Mouse (Mus musculus) heart, postnatal 4 days (tissue): ENCODE data around the gene Olfr543. TPM values are rescaled to one million over a fixed set of nuclear protein-coding genes. Genes with fewer than 3 reads are reported as not detected.

Experiments used
- DNase-seq: peaks from one replicate; pipeline ENCODE4 v3.0.0; 2021
- total RNA-seq, 2 experiments: library from RNA; stranded (reverse); gene quantifications; 2 replicates each; pipeline ENCODE4 v1.2.3; 2021

Gene Olfr543
- total RNA-seq, 2 experiments from 2014 or later: not detected

DNA sequence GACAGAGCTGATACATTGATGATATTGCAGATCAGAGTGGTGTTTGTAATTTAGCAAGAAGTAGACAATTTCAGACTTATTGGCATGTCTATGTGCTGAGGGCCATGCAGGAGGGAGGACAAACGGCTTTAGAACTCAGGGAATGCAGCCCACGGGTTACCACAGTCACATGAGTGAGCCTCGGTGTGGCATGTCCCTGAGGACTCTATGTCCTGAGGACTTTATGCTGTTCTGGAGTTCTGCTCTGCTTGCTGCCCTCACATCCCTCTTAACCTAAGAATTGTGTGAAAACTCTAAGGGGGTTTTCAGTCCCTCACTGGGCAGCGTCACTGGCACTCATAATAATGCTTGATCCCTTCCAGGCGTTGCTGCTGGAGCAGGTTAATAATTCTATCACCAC, 8.8 kb downstream of the Olfr543 start:
- DNase-seq: no peak

DNA sequence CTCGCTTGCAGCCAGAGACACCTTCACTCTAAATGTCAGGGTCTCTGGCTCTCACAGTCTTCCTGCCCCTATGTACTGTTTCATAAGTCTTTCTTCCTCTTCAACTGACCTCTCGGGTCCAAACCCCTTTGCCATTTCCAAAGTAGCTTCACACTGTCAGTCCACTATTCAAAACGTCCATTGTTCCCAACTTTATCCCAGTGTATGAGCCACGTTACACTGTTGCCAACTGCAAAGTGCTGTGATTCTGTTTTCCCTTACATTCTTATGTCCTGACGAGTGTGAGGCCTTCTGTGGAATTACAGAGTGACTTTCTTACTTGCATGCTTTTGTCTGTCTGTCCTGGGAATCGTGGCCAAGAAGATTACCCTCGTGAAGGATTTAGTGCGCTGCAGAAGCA, 13.9 kb downstream of the Olfr543 start:
- no peak for DNase-seq

DNA sequence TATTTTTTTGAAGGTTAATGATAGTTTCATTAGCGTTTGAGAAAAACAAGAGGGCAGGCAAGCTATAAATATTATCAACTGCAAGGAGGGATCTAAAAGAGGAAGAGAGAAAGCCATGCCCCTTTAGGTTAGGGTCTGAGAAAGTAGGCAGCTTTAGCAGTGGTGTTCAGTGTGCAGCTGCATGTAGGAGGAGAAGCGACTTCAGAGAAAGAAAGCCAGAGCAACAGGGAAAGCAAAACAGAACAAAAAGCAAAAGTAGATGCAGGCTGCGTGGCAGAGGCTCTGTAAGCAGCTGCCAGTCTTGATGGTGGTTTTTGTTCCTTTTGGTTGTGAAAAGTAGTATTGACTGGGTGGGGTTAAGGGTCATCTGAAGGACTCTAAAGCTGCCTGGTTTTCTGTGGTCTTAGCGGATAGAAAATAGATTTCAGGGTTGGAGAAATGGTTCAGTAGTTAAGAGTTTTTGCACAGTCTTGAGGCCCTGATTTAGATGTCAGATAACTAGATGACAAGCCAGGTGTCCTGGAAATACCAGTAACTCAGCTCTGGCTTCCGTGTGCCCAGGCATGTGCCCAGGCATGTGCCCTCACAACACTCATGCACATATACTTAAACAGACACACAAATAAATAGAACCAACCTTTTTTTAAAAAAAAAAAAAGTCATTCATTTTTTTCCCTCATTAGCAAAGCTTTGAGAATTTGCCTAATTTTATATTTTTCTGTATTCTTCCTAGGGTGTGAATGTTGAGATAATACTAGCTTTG, 22.7 kb downstream of the Olfr543 start:
- no peak for DNase-seq

DNA sequence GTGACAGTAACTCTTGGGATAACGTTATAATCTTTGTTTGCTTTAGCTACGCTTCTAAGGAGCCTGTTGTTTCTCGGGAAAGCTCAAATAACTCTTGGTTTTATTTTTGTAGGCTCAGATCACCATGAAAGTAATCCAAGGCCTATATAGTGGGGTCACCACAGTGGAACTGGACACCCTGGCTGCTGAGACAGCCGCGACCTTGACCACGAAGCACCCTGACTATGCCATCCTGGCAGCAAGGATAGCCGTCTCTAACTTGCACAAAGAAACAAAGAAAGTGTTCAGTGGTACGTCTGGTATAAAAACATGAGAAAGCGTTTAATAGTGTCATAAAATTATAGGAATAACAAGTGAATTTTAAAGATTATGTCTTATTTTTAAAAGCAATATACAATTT, 35.0 kb downstream of the Olfr543 start:
- DNase-seq: no peak

DNA sequence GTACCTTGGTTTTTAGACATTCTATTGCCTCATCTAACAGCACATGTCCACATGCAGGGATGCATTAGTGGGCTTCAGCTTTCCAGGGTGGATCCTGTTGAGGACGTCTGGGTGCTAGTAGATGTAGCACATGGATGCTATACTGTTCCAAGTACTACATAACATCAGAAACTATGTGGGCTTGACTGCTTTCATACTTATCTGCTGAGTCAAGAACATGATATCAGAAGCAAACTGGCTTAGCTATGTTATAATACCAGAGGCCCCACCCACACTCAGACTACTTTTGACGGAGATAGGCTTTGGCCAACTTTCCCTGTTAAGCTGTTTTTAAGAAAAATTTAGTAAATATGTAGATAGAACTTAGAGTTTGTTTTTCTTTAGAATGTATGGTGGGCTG, 37.2 kb downstream of the Olfr543 start:
- DNase-seq: no peak

DNA sequence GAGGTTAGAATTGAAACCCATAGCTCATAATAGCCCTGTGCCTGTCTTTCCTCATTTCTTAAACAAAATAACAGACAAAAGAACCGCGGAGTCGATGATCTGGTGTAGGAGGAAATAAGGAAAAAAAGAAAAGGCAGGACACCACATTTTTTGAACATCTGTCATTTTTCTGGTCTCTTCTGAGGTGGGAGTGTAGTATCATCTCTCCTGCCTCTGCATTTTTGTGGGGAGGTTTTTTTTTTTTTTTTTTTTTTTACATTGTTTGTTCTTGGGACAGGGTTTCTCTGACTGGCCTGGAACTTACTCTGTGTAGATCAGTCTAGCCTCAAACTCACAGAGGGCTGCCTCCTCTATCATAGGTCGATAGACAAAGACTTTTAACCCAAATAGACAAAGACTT, 39.0 kb downstream of the Olfr543 start:
- DNase-seq: no peak

- DNase-seq: peak; percentile 94
Measured at GRCm38 (mm10) chr7:102441657-102442391, 39.7 kb downstream of the Olfr543 start, which contains the start of gene Rrm1. Gene Rrm1 (plus strand): TSS chr7:102441695.

GRCm38 (mm10) chr7:102440822-102441656, 40.4 kb downstream of the Olfr543 start:
- no peak for DNase-seq

DNA sequence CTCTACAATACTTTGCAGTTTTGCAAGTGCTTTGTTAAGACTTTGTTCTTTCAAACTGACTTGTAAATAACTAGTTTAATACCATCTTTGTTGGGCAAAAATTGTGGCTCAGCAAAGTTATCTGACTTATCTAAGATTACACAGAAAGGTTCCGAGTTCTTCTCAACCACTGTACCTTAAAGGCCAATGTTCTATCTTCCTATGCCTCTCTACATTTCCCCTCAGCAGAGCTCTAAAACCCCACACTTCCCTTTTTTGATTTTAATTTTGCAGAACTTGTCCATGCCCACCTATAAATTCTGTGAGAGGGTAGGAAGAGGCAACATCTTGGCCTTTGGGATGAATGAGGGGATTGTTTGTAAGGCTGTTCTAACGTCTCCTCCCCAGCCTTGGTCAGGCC, 47.1 kb downstream of the Olfr543 start:
- DNase-seq: no peak

Other genes with a start within 250 kb of the Olfr543 start
- gene Rhog, start 225.6 kb downstream of the Olfr543 start, total RNA-seq: 10 to 100 TPM; 37.0 to 39.2 TPM
- 10 to 100 TPM; 23.9 to 24.0 TPM for gene Stim1, start 213.9 kb downstream of the Olfr543 start, total RNA-seq
- gene Rrm1, start 40.0 kb downstream of the Olfr543 start, total RNA-seq: 100 to 1,000 TPM; 101 to 103 TPM
- gene Olfr544, start 6.6 kb upstream of the Olfr543 start, total RNA-seq: not detected
- gene Olfr545, start 17.9 kb upstream of the Olfr543 start, total RNA-seq: not detected
- gene Olfr547, start 53.1 kb upstream of the Olfr543 start, total RNA-seq: not detected
- not detected for gene Olfr548-ps1, start 59.2 kb upstream of the Olfr543 start, total RNA-seq
- not detected for gene Olfr549, start 68.2 kb upstream of the Olfr543 start, total RNA-seq
- gene Trim21, start 83.8 kb upstream of the Olfr543 start, total RNA-seq: 1 to 10 TPM; 4.4 to 4.9 TPM
- not detected for gene Olfr550, start 89.8 kb upstream of the Olfr543 start, total RNA-seq
- not detected for gene Olfr551, start 110.2 kb upstream of the Olfr543 start, total RNA-seq
- under 1 TPM in 1 of 2 experiments, not detected in 1; 0.07 TPM for gene Olfr552, start 116.1 kb upstream of the Olfr543 start, total RNA-seq
- gene Olfr553, start 136.5 kb upstream of the Olfr543 start, total RNA-seq: not detected
- gene Olfr554, start 156.8 kb upstream of the Olfr543 start, total RNA-seq: not detected
- gene Olfr555, start 177.1 kb upstream of the Olfr543 start, total RNA-seq: not detected
- not detected for gene Olfr556, start 183.2 kb upstream of the Olfr543 start, total RNA-seq
- gene Trim68, start 205.6 kb upstream of the Olfr543 start, total RNA-seq: 1 to 10 TPM; 8.3 to 9.6 TPM
- not detected for gene Olfr557, start 214.2 kb upstream of the Olfr543 start, total RNA-seq
- gene Olfr558, start 220.5 kb upstream of the Olfr543 start, total RNA-seq: 1 to 10 TPM; 2.9 to 3.1 TPM
- not detected for gene Olfr33, start 237.4 kb upstream of the Olfr543 start, total RNA-seq
- not detected for gene Olfr559, start 245.8 kb upstream of the Olfr543 start, total RNA-seq